Mouse (Mus musculus): ENCODE results near the gene Nxn. TPM values are rescaled to one million over a fixed set of nuclear protein-coding genes. Genes with fewer than 3 reads are reported as not detected.
A peak's percentile ranks its signal among the peaks of the same experiment; 100 is the strongest.

Nxn gene
- polyA plus RNA-seq, 1 experiment: 2.0 TPM

DNA sequence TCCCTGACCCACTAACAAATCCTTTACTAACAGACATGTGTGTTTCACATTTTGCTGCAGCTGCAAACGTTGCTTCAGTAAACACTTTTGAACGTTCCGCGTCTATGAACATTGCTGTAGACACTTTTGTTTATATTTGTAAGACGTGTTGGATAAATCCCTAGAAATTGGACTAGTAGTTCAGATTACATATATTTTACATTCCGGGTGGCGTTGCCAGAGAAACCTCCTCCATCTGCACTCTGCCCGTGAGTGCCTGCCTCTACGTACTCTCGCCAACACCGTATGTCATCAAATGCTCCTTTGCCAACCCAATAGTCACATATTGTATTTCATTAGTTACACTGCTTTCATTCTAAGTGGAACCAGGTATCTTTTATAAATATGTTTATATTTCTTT, 59.8 kb downstream of the Nxn start:
- H3K4me1 ChIP-seq (ENCODE audit: control insufficient read depth, insufficient read depth, insufficient read length, low read length): peaks cover 10% of the 10 kb centered on the region
- no peak overlapping the region for H3K4me3 ChIP-seq (ENCODE audit: insufficient read depth, low read depth, low read length)
- H3K27ac ChIP-seq (replicated peaks; ENCODE audit: low read depth, low read length): no peak overlapping the region

DNA sequence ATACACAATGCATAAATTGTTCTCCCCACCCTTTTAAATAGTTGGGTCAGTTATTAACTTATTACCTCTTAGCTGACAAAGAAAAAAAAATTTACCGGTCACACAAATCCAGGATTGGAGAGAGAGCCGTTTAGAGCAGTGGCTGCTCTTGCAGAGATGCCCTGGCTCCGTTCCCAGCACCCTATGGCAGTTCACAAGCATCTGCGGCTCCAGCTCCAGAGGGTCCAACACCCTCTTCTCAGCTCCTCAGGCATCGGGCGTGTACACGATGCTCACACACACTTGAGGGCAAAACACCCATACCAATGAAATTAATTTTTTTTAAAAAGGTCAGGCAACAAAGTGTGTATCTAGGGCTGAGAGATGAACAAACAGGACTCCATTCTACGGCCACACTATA, 60.3 kb downstream of the Nxn start:
- H3K27ac ChIP-seq (replicated peaks; ENCODE audit: low read depth, low read length): no peak overlapping the region

DNA sequence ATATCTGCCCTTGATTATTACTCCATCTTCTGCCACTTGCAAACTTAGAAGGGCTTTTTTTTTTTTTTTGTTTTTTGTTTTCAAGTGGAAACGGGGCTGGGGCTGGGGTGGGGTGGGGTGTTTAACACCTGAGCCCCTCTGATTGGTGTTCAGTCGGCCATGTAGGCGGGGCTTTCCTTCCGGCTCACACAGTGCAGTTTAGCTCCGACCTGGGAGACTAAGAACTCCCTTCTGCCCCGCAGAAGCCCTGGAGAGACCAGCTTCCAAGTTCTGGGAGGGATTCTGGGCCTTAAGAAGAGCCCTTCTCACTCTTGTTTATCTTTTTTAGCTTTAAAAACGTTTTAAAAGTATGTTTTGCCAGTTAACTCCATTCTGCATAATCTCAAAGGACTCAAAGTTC, 61.2 kb downstream of the Nxn start:
- no peak overlapping the region for H3K27ac ChIP-seq (replicated peaks; ENCODE audit: low read depth, low read length)

More for the DNA sequence above, 60.3 kb downstream of the Nxn start:
- peaks cover 10% of the 10 kb centered on the region for H3K4me1 ChIP-seq (ENCODE audit: control insufficient read depth, insufficient read depth, insufficient read length, low read length)
- no peak overlapping the region for H3K4me3 ChIP-seq (ENCODE audit: insufficient read depth, low read depth, low read length)

DNA sequence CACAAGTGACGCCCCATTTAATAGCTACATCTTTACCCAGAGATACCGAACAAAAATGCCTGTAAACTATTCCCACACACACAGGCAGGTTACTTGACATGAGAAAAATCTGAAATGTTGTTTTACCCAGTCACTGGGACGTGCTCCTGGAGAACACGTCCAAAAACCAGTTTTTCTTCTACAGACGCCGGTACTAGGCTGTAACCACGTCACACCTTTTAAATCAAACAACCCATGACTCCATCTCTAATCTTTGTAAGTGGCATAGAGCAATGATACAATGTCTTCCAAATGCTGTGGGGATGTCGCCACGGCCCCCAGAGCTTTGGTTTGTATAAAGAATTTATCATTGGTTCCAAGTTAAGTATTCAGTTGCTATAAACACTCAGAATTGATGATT, 61.7 kb downstream of the Nxn start:
- Histone ChIP-seq H3K4me3 (ENCODE audit: insufficient read depth, low read depth, low read length) (no peak overlapping the region), H3K4me1 (ENCODE audit: control insufficient read depth, insufficient read depth, insufficient read length, low read length) (peaks cover 8% of the 10 kb centered on the region), H3K27ac (replicated peaks; ENCODE audit: low read depth, low read length) (no peak overlapping the region)

More for the DNA sequence above, 61.2 kb downstream of the Nxn start:
- Histone ChIP-seq H3K4me3 (ENCODE audit: insufficient read depth, low read depth, low read length) (no peak overlapping the region), H3K4me1 (ENCODE audit: control insufficient read depth, insufficient read depth, insufficient read length, low read length) (peaks cover 10% of the 10 kb centered on the region)

DNA sequence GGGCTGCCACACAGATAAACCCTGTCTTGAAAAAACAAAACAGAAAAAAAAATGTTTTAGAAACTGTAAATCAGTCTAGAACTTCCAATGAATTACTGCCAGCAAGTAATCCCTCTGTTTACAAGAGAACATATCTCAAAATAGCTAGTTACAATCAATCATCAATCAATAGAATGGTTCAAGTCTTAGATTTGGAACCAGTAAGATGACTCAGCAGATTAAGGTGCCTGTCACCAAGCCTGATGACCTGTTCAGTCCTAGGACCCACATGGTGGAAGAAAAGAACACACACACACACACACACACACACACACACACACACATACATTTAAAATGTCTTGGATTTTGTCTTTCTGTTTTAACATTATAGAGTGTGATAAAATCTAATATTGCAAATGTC, 62.7 kb downstream of the Nxn start:
- no peak overlapping the region for H3K27ac ChIP-seq (replicated peaks; ENCODE audit: low read depth, low read length)
- H3K4me1 ChIP-seq (ENCODE audit: control insufficient read depth, insufficient read depth, insufficient read length, low read length): peaks cover 5% of the 10 kb centered on the region
- H3K4me3 ChIP-seq (ENCODE audit: insufficient read depth, low read depth, low read length): no peak overlapping the region

DNA sequence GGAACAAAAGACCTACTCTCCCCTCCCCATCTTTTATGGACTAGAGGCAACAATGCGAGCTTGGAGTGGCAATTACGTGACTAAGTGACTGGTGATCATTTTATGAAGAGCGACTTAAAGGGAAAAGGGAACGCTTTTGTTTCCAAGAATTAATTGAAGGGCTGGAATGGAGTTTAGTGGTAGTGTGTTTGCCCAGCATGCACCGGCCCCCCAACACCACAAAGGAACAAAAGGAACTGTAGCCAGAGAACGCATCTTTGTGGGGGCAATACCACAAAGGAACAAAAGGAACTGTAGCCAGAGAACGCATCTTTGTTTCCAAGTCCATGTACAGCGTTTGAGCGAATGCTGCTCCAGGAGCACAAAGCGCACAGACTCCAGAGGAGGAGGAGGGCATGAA, 64.0 kb downstream of the Nxn start:
- H3K27ac ChIP-seq (replicated peaks; ENCODE audit: low read depth, low read length): no peak overlapping the region

DNA sequence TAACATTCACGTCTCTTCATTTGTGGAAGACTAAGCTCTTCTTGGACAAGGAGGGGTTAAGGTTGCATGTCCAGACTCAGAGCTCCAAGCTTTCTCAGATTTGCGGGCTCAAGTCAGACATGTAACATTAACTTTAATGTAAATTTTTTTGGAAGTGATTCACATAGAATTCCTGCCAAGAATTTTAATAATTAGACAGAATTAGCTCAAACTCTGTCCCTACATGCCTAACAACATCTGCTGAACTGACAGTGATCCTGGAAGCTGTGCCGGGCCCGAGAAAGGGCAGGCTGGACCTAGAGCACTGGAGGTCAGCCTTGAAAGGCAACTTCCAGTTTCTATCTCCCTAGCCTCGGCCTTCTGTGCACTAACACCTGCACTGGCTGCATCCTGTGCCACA, 66.7 kb downstream of the Nxn start:
- peaks cover 19% of the 10 kb centered on the region for H3K4me1 ChIP-seq (ENCODE audit: control insufficient read depth, insufficient read depth, insufficient read length, low read length)
- no peak overlapping the region for H3K4me3 ChIP-seq (ENCODE audit: insufficient read depth, low read depth, low read length)
- no peak overlapping the region for H3K27ac ChIP-seq (replicated peaks; ENCODE audit: low read depth, low read length)

More for the DNA sequence above, 64.0 kb downstream of the Nxn start:
- H3K4me1 ChIP-seq (ENCODE audit: control insufficient read depth, insufficient read depth, insufficient read length, low read length): peaks cover 3% of the 10 kb centered on the region
- no peak overlapping the region for H3K4me3 ChIP-seq (ENCODE audit: insufficient read depth, low read depth, low read length)

DNA sequence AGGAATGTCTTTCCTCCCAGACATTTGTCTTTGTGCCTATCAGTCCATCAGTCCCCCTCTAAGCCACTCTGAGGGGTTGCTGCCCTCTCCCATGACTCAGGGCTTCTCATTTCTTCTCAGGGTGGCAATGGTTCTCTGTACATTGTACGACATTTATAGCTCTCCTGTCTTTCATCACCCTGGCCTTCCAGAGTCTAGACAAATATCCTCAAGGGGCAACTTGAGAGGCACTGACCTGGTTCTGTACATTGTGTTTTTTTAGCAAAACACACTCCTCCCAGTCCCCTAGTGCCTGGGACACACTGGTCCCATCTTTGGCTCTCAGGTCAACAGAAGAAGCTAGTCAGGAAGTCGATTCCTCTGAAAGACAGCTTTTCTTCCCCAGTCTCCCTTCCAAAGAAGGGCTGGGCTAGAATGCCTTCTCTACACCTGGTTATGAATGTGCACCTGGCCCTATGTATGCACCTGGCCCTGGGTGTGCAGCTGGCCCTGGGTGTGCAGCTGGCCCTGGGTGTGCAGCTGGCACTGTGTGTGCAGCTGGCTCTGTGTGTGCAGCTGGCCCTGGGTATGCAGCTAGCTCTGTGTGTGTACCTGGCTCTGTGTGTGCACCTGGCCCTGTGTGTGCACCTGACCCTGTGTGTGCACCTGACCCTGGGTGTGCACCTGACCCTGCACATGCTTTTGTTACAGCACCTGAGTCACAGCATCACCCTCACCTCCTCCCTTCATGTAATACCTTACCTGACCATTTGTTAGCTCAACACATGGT, 70.2 kb downstream of the Nxn start:
- Histone ChIP-seq H3K4me1 (ENCODE audit: control insufficient read depth, insufficient read depth, insufficient read length, low read length) (peaks cover 37% of the 10 kb centered on the region), H3K4me3 (ENCODE audit: insufficient read depth, low read depth, low read length) (no peak overlapping the region), H3K27ac (replicated peaks; ENCODE audit: low read depth, low read length) (no peak overlapping the region)

DNA sequence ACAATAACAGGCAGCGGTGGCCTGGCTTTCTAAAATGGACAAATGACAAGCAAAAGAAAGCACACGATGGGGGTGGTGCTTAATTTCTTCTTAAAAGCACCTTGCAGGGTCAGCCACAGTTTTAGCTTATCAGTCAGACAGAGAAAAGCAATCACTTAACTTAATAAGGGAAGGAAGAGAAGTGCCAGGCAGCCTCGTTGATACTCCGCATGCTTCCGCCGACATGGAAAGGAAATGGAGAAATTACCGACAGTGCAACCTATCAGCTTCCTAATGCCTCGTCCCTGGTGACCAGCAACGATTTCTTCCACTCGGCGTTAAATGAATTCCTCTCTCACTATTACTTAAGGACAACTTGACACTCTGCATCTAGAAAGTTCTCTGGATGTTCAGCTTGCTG, 70.9 kb downstream of the Nxn start:
- peaks cover 39% of the 10 kb centered on the region for H3K4me1 ChIP-seq (ENCODE audit: control insufficient read depth, insufficient read depth, insufficient read length, low read length)
- H3K4me3 ChIP-seq (ENCODE audit: insufficient read depth, low read depth, low read length): no peak overlapping the region
- H3K27ac ChIP-seq (replicated peaks; ENCODE audit: low read depth, low read length): 0 out of 2 replicates have a peak overlapping the region, but pooled peaks have one; percentile 66

DNA sequence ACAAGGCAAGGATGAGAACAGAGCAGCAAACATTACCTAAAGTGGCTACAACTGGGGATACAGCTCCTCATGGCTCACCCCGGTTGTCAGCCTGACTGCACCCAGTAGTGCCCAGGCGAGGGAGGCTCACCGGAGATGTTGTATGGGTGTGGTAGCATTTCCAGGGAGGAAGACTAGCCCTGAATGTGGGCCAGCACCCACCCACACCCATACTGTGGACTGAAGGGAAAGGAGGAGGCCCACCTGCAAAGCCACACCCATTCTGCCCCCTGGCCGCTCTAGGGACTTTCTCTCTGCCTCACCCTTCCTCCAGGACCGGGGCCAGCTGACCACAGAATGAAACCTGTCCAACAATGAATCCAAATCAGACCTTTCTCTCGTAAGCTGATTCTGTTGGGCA, 72.3 kb downstream of the Nxn start:
- Histone ChIP-seq H3K4me1 (ENCODE audit: control insufficient read depth, insufficient read depth, insufficient read length, low read length) (peaks cover 49% of the 10 kb centered on the region), H3K4me3 (ENCODE audit: insufficient read depth, low read depth, low read length) (no peak overlapping the region; the same call in 1 of the 2 replicates), H3K27ac (replicated peaks; ENCODE audit: low read depth, low read length) (peak overlapping the region; percentile 69)

DNA sequence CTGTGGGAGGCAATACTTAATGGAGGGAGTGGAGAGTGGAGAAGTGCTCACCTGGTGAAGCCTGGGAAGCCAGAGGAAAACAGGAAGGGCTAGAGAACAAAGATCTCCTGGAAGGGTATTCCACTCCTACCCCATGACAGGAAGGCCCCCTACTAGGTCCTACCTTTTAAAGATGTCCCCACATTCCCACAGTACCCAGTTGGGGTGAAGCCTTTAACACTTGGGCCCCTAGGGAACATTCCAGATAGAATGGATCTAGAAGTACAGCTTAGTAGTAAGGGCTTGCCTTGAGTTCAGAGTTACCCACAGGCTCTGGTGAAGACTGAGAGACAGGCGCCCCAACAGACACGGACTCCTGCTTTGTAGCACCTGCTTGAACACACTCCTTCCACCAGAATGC, 72.9 kb downstream of the Nxn start:
- peak overlapping the region; percentile 69 for H3K27ac ChIP-seq (replicated peaks; ENCODE audit: low read depth, low read length)
- H3K4me1 ChIP-seq (ENCODE audit: control insufficient read depth, insufficient read depth, insufficient read length, low read length): peaks cover 52% of the 10 kb centered on the region
- H3K4me3 ChIP-seq (ENCODE audit: insufficient read depth, low read depth, low read length): no peak overlapping the region

DNA sequence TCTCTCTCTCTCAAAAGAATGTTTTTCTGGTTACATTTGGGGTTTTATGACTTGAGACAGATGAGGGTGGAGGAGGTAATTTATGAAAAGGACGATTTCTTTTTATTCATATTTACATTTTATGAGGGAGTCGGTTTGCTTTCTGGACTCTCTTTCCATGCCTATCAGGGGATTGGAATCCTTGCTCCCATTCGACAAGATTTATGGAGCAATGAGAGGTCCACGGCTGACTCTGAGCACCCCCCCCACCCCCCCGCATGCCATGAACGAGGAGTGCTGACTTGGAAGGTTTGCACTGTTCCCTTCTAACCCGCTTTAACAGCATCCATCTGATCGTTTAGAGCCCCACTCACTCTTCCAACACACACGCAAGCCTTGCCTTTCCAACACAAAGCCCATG, 74.1 kb downstream of the Nxn start:
- peaks cover 60% of the 10 kb centered on the region for H3K4me1 ChIP-seq (ENCODE audit: control insufficient read depth, insufficient read depth, insufficient read length, low read length)
- no peak overlapping the region for H3K27ac ChIP-seq (replicated peaks; ENCODE audit: low read depth, low read length)
- H3K4me3 ChIP-seq (ENCODE audit: insufficient read depth, low read depth, low read length): no peak overlapping the region

DNA sequence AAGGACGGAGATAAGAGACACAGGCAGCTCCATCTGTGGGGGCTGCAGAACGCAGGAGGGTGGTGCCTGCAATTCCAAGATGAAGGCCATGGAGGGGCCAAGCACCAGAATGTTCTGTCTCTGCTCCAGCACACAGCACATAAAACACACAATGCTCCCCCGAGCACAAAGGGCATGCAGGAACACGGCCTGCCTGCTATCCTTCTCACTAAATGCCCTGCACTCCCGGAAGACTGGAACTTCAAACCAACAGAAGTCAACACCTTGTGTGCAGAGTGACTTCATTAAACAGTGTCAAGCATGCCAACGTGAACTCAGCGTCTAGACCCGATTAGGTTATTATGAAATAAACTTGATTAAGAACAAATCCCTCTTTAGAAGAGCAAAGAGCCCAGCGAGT, 74.7 kb downstream of the Nxn start:
- H3K4me3 ChIP-seq (ENCODE audit: insufficient read depth, low read depth, low read length): no peak overlapping the region
- H3K27ac ChIP-seq (replicated peaks; ENCODE audit: low read depth, low read length): no peak overlapping the region
- H3K4me1 ChIP-seq (ENCODE audit: control insufficient read depth, insufficient read depth, insufficient read length, low read length): peaks cover 66% of the 10 kb centered on the region

DNA sequence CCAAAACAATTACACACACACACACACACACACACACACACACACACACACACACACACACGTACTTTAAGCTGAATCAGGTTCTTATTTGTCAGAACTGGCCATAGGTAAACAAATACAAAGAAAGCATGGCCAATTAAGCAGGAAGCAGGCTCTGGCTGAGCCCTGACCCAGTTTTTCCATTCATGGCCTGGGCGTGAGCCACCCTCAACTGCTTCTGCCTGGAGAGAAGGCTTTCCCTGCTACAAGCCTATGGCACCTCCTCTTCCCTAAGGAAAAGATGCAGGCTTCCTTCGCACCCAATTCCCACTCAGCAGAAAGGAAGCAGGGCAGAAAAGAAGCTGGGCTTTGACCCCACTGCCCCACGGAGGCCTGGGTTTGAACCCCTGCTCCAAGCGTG, 76.0 kb downstream of the Nxn start:
- Histone ChIP-seq H3K4me1 (ENCODE audit: control insufficient read depth, insufficient read depth, insufficient read length, low read length) (peaks cover 67% of the 10 kb centered on the region), H3K27ac (replicated peaks; ENCODE audit: low read depth, low read length) (peak overlapping the region; percentile 9; the same call in 1 of the 2 replicates), H3K4me3 (ENCODE audit: insufficient read depth, low read depth, low read length) (no peak overlapping the region)

DNA sequence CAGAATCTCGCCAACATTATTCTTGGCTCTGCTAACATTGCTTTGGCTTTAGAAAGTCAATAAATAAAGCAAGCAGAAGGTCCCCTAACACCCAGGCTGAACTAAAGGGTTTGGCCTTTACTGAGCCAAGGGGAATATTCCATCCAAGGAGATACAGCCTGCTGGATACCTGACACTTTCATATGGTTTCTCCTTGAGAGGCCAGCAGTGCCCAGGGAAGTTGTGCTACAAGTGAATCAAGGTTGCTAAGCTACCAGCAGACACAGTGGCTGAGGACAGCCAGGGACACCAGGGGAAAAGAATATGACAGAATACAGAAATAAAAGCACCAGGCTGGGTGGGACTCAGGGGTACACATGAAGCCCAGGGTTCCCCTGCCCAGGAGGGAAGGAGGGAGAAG, 76.9 kb downstream of the Nxn start:
- peaks cover 63% of the 10 kb centered on the region for H3K4me1 ChIP-seq (ENCODE audit: control insufficient read depth, insufficient read depth, insufficient read length, low read length)
- no peak overlapping the region; the same call in 1 of the 2 replicates for H3K27ac ChIP-seq (replicated peaks; ENCODE audit: low read depth, low read length)
- H3K4me3 ChIP-seq (ENCODE audit: insufficient read depth, low read depth, low read length): no peak overlapping the region

DNA sequence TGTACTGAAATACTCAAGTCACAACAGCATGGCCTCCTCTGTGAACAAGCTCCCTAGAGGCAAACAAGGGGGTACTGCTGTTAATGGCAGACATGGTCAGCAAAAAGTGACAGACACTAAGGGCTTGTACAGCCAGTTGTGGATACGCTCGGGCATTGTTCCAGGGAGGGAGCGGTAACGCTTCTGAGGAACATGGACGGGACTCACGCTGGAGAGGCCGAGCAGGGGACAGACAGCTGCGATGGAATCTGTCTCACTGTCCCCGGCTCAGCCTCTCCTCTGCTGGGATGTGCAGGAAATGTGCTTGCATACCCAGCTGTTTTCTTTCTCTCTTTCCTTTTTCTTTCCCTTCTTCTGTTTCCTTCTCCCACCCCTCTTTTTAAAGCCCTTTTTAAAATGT, 78.5 kb downstream of the Nxn start:
- no peak overlapping the region for H3K4me3 ChIP-seq (ENCODE audit: insufficient read depth, low read depth, low read length)
- peaks cover 57% of the 10 kb centered on the region for H3K4me1 ChIP-seq (ENCODE audit: control insufficient read depth, insufficient read depth, insufficient read length, low read length)
- peak overlapping the region; percentile 73 for H3K27ac ChIP-seq (replicated peaks; ENCODE audit: low read depth, low read length)
